Mouse (Mus musculus) G1E-ER4 (cell line): ENCODE data around the gene Gm10912. TPM values are rescaled to one million over a fixed set of nuclear protein-coding genes. Genes with fewer than 3 reads are reported as not detected.
"Not testable (repeated sequence)": the region's sequence is repeated elsewhere in the genome, so short reads cannot be mapped to it uniquely, and the experiment has no call there.

Source experiments
- GATA1 ChIP-seq: IDR thresholded peaks from one replicate; pipeline ENCODE4 v1.8.0; 2012; ENCODE audit warnings: low read length, inconsistent platforms
- polyA plus RNA-seq: library from polyadenylated mRNA; stranded (reverse); fragments of >175 nt; gene quantifications from 2 replicates; pipeline ENCODE4 v1.2.3, GENCODE M21; 2012

Gene Gm10912
- not detected in 2 replicates for polyA plus RNA-seq

- TF ChIP-seq GATA1, result not testable (repeated sequence)
These were observed at the start of gene Gm10912 for GRCm38 (mm10) chr2:104065526-104065925. Gm10912 (plus strand) TSS chr2:104065826.

- TF ChIP-seq GATA1, result no peak
These were observed 42.5 kb upstream of the Gm10912 start for GRCm38 (mm10) chr2:104023096-104023495.

- no peak for TF ChIP-seq GATA1
These were observed 41.0 kb upstream of the Gm10912 start for GRCm38 (mm10) chr2:104024656-104025055.

GRCm38 (mm10) chr2:104027458-104028138 is 38.0 kb upstream of the Gm10912 start, which contains the start of gene Fbxo3:
Fbxo3 (plus strand) TSS chr2:104027721.
- TF ChIP-seq GATA1, result no peak

GRCm38 (mm10) chr2:104028139-104028723 is 37.4 kb upstream of the Gm10912 start, which contains the start of gene 4931422A03Rik:
4931422A03Rik (minus strand) TSS chr2:104028361.
- no peak for TF ChIP-seq GATA1

- TF ChIP-seq GATA1, result no peak
These were observed 36.6 kb upstream of the Gm10912 start for GRCm38 (mm10) chr2:104029074-104029473.

GRCm38 (mm10) chr2:104030381-104030780 is 35.2 kb upstream of the Gm10912 start:
- no peak for TF ChIP-seq GATA1

GRCm38 (mm10) chr2:104032056-104032455 is 33.6 kb upstream of the Gm10912 start:
- no peak for TF ChIP-seq GATA1

- TF ChIP-seq GATA1, result no peak
These were observed 30.7 kb upstream of the Gm10912 start for GRCm38 (mm10) chr2:104034832-104035472.

GRCm38 (mm10) chr2:104035595-104035994 is 30.0 kb upstream of the Gm10912 start:
- no peak for TF ChIP-seq GATA1

GRCm38 (mm10) chr2:104036316-104036715 is 29.3 kb upstream of the Gm10912 start:
- no peak for TF ChIP-seq GATA1

- TF ChIP-seq GATA1, result no peak
These were observed 27.4 kb upstream of the Gm10912 start for GRCm38 (mm10) chr2:104038236-104038635.

GRCm38 (mm10) chr2:104041632-104042031 is 24.0 kb upstream of the Gm10912 start:
- no peak for TF ChIP-seq GATA1

- TF ChIP-seq GATA1, result no peak
These were observed 22.9 kb upstream of the Gm10912 start for GRCm38 (mm10) chr2:104042766-104043165.

- TF ChIP-seq GATA1, result no peak
These were observed 21.8 kb upstream of the Gm10912 start for GRCm38 (mm10) chr2:104043624-104044478.
